Mouse (Mus musculus): ENCODE data around the gene Zfp750. TPM values are rescaled to one million over a fixed set of nuclear protein-coding genes. Genes with fewer than 3 reads are reported as not detected.

Gene Zfp750
- total RNA-seq, 1 experiment from 2014 or later: 0.43 TPM

DNA sequence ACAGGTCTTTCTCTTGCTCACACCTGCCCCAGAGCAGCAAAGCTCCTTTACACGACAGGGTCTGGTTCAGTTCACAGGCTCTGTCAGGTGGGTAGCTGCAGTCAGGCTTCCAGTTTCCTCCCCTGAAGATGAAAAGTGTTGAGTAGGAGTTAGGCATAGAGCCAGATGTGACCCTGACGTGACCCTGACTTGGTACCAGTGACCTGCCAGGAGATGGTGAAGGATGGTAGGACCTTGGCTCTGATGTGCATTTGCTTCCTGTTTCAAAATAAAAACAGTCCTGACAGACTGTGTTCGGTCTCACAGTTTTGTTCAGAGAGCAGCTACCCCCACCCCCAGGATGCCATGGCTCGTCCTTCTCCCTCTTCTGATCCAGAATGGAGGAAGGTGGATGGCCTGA, 23.3 kb upstream of the Zfp750 start:
- DNase-seq: no peak

DNA sequence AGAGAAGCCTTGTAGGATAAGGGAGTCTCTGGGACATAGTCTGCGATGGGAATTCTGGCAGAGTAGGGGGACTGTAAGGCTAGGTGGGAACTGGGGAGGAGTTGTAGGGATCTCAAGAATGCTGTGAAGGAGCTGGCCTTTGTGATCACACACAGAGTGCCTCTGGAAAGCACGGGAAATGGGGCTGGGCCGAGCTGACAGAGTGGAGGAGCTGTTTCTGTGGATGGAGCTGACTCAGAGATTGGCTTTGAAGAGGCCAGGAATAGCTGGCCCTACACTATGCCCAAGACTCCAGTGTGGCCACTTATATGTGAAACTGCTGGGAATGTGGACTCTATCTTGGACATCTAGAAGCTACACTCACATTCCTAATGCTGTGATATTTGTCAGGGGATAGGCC, 17.4 kb upstream of the Zfp750 start:
- DNase-seq: no peak

DNA sequence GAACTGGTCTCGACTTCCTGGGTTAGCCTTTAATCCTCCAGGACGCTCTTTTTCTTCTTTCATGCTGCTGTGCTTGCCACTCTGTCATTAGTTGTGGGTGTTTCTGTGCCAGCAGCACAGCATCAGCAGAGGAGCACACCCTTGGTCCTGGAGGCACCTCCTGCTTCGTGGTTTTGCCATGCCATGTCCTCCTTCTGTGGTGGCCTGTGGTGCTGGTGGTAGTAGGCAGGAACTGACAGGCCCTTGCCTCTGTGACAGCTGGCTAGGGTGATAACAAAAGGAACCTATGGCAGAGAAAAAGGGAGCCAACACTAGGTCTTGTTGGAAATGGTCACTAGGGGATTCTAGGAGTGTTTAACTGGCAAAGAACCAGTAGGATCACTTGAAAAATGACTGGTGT, 10.6 kb upstream of the Zfp750 start:
- DNase-seq: no peak

DNA sequence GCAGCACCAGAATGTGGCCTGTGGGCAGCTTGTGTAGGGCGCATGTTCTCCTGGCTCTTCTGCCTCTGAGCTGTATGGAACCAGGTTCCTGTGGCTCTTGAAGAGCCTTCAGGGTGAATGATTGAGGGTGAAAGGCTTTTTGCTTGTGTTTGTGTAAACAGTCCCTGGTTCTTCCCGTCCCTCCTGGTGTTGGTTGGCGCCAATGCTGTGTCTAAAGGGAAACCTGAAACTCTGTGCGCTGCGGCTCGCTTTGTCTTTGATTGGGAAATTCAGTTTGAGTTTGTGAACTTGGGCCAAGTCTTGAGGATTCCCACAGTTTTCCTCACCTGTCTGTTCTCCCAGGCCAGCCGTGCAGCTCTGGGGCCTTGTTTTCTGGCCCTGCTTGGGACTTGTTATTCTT, 5.1 kb upstream of the Zfp750 start:
- DNase-seq: no peak

DNA sequence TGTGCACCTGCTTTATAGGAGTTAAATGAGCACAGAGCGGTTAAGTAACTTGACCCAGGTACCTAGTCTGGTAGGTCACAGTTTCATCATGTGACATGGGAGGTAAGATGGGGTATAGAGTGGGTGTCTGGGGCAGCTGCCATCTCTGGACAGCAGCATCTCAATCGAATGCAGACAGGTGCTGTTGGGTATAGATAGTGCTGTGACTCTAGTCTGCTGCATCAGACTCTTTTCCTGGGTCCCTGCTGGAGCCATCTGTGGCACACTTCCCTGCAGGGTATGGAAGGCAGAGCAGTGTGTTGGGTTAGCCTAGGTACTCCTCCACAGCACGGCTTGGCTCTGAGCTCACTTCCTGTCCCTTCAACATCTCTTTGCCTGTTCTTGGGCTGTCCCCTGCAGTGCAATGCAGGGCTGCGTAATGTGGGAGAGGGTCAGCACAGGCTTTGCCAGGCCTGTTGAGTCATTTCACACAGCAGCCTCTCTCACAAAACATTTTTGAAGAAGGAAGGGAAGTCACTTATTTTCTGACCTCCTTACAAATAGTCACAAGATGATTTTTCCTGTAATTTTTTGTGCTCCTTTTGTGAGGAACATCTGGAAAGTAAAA, 3.1 kb upstream of the Zfp750 start:
- no peak for DNase-seq

DNA sequence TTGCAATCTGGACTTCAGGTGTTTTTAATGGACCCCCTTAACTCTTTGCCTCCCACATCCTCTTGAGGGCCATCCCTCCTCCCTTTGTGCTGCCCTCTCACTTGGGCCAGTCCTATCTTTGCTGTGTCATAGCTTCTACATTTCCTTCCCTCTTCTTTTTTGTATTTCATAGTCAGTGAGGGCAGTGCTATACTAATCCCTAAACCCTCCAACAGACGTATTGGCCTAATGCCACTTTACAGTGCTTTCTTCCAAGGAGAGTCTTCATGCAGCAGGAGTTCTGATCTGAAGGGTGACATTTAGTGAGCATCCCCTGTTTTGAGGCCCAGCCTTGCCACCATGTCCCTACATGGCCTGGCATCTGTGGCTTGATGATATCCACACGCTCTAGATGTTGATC, 1.6 kb upstream of the Zfp750 start:
- DNase-seq: no peak

DNA sequence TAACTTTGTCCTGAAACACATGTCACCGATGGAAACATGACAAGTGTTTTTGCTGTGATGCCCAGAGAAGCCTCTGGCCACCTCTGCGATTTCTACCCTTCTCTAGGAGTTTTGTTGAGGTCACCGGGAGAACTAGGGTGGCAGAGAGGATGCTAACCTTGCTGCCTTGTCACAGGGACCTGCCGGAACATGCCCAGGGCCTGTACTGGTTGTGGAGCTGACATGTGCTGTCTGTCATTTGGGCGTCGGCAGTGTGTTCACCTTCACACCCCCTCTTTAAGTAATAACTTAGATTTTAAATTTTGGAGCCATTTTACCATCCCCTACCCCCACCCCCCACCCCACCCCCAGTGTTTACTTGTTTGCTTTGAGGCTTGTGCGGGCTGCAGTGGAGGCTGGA, 570 bp upstream of the Zfp750 start:
- no peak for DNase-seq

DNA sequence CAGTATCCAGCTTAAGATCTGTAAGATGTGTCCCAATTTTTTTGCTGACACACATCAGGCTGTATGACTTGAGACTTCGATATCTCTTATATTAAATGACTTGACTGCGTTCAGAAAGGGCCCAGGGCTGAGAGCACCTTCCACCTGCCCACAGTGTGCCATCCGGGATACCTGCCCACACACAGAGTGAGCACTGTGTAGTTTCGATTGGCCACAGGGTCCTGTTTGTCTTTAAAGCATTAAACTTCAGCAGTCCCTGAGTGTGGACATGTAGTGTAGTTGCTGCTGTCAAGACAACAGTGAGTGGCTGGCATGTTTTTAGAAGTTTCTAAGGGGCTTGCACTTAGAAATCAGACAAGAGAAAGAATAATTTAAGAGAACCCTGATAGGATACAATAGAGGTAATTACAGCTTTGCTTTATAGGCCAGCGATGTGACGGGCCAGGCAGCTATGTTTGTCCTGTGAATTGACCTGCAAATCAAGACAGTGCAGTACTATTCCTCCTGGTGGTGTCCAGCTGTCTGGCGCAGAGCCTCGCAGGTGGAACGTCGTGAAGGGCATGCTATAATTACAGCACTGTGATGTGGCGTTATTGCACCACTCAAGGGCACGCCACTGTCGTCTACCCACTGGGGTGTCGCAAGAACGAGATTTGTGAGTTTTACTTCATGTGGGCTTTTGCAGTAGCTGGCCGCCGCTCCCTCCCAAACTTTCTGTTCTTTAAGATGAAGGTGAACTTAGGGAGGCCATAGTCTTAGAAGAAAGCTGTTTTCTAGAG, 1.3 kb downstream of the Zfp750 start:
- peak; percentile 24 for DNase-seq

DNA sequence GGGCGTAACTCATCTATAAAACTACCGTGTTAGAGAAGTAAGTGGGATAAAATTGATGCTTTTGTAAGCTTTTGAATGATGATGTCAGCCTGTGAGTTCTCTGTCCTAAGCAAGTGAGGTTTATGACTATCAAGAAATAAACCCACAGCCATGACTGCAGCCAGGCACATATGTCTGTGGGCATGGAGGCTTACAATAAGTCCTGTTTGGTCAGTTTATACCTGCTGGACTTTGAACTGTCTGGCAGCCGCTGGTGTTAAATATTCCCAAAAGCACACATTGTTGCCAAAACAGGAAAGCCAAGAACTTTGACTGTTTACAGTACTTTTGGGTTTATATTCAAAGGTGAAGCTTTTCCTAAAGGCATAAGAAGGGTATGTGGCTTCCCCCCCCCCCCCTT, 2.2 kb downstream of the Zfp750 start:
- no peak for DNase-seq

DNA sequence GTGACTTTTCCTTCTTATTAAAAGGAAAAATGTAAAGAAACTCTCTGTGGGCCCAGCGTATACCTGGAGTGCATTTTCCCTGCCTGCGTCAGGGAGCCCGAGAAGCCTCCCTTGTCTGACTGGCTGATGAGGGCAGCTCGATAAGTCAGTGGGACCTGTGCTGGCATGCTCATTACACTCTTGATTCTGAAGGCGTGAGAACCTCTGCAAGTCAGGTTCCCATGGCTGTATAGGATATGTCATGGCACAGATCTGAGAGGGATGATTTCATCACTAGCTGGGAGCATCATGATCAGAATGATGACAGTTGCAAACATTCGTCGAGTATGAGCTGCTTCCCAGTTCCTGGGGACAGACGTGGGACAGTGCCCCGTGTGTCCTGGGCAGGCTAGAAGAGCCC, 3.1 kb downstream of the Zfp750 start:
- no peak for DNase-seq

DNA sequence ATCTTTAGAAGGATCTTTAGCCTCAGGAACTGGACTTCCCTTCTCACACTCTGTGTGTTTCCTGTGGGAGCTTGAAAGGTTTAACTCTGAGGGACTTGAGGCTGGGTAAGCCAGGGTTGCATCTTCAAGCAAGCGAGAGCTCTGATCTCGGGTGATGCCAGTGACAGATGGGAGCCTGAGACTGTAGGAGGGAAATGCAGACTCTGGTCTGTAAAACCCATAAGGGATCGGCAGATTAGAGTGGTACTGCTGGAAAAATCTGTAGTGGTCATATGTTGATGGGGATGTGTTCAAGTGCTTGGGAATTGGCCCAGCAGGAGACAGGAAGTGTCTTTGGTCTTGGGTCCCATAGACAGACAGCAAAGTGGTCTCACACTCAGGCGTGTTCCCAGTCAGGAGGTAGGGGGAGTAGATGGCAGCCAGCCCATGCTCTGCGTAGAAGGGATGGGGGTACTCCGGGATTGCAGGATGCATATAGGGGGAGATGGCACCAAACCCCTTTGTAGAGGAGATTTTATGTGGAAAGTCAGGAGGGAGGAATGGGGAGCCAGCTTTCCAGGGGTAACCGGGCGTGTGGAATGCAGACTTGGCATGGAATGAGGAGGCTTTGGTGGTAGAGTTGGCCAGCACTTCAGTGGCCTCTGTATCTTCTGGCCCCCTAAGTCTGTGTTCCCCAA, 6.1 kb downstream of the Zfp750 start:
- DNase-seq: no peak

DNA sequence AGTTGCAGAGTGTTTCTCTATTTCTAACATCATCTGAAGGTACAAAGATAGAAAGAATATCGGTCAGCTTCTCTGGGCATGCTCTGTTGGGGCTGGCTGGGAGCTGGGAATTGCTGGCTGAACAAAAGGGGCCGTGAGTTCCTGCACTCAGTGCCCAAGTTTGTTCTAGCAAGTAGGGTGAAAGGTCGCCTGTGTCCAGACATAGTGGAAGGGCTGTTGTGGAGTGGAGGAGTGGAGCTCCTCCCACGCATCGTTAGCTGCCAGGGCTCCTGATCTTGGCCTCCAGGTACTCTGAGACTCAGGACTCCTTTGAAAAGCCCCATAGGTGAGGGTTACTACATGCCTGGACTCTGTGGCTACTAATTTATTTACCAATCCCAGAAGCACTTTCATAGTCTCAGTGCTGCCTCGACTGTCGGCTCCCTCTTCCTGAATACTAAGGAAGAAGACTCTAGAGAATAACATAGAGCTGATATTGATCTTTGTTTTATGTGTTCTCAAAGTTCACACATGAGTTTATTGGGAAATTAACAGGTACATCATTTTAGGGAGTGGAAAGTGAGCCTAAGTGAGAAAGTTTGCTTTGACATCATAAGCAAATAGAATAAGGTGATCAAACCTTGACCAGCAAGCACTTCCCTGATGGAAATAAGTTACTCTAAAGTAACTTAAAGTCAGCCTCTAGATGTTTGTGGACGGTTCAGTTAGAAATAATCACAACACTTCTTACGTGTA, 8.5 kb downstream of the Zfp750 start:
- DNase-seq: no peak

DNA sequence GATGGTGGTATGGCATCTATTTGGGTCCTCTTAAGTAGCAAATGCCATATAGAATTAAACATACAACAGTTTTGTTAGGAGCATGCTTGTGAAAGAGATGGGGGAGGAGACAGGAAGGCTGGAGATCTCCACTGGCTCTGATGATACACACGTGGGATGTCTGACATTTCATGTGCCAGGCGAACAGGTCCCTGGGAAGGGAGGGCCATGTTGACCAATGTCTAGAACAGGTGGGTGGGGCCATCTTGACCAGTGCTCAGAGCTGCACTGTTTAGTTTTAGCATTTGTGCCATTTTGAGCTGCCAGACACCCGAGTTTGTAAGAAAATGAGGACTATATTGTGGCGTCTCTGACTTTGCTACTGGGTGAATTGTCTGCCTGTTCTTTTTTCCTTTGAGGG, 10.7 kb downstream of the Zfp750 start:
- DNase-seq: no peak

DNA sequence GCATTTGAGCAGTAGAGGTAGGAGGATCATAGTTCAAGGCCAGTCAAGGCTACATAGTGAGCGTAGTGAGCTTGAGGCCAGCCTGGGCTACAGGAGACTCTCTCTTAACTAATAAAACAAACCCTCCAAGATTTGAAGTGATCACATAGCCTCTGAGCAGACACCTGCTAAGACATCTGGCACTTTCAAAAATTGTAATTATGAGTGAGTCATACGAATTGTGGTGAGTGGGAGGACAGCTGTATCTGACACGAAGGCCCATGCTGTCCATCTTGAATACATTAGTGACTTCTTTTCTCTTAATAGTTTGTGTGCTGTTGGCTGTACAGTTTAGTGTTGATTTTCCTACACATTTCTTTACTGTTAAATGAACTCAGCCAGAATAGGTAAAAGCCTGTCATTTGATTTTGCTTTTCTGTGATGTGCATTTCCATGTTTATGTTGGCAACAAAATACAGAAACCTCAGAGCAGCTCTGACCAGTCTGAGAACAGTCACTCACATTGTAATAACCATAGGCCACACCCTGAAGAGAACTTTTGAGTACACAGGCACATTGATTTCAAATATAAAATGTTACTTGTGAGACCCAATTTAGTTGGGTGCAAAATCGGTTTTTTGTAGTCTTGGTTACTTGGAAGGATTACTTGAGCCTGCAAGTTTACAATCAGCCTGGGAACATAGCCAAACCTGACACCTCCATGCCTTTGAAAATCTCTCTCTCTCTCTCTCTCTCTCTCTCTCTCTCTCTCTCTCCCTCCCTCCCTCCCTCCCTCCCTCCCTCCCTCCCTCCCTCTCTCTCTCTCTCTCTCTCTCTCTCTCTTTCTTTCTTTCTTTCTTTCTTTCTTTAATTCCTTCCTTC, 16.9 kb downstream of the Zfp750 start:
- no peak for DNase-seq

DNA sequence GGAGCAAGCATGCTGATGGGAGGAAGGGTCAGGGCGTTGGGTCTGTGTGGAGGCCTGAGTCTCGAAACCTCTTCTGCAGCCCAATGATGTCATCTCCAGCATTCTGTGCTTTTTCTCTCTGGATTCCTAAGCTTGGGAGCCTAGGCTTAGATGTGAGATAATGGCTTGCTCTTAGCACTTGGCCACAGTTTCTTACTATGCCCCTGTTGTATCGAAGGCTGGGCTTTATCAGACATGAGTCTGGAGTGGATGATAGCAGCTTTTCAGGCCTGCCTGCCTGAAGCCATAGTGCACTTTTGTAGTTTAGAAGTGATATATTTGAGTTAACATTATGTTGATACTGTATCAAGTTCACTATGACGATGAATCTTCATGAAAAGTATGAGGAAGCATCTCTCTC, 17.6 kb downstream of the Zfp750 start:
- no peak for DNase-seq

DNA sequence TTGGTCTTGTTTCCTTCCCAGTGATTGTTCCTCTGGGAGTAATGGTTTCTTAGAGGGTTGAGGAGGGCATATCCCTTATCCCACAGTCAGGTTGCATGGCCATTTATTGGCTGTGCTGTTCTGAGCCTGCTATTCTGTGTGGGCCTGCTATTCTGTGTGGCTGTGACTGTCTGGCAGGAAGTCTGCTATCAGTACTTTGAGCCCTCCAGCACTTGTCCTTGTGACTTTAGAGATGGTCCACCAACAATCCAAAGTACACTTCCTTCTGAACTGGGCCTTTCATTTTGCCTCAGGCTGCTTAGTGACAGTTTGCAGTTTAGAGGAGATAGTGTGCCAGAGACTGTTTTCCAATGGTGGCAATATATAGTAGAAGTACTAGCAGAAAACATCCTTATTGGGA, 18.5 kb downstream of the Zfp750 start:
- no peak for DNase-seq

DNA sequence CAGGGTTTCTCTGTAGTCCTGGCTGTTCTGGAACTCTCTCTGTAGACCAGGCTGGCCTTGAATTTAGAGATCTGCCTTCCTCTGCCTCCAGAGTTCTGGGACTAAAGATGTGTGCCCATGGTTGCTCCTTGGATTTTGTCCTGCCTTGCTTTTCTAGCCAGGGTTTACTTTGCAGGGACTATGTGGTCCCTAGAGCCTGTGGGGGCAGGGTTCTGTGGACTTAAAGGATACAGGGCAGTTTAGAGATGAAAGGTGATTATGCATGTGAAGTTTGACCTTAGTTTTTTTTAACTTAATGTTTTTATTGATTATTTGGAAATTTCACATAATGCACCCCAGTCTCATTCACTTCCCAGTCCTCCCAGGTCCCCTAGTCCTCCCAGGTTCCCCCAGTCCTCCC, 28.5 kb downstream of the Zfp750 start:
- DNase-seq: no peak

DNA sequence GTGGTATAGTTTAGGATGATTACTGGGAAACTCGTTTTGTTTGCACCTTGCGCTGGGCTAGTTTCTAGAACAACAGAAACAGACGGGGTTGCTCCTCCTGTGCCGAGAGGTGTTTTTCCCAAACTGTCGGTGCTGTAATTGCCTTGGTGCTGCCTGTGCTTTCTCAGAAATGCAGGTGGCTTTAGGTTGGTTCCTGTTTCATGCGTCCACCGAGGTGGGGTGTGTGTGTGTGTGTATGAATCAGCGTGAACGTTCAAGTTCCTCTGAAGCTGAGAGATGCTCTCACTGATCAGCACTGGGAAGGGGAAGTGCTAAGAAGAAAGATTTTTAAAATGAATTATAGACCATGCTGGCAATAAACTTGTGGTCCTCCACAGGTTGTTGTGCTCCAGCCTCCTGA, 33.3 kb downstream of the Zfp750 start:
- DNase-seq: no peak

DNA sequence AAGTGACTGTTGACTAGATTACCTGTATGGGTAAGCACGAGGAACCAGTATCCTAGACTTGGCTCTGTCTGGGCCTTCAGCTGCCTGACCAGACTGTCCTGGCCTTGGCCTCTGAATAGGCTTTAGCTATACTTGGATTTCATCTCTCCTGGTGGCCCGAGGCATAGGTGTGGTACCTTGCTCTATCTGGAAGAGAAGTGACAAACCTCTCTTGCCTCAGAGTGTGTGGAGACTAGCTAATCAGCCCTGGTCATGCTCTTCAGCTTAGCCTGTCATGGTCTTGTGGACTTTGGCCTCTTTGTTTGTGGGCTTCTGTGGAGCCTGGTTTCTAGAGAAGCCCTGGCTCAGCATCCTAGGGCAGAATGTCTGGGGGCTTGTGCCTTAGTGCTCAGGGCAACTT, 38.0 kb downstream of the Zfp750 start:
- no peak for DNase-seq

DNA sequence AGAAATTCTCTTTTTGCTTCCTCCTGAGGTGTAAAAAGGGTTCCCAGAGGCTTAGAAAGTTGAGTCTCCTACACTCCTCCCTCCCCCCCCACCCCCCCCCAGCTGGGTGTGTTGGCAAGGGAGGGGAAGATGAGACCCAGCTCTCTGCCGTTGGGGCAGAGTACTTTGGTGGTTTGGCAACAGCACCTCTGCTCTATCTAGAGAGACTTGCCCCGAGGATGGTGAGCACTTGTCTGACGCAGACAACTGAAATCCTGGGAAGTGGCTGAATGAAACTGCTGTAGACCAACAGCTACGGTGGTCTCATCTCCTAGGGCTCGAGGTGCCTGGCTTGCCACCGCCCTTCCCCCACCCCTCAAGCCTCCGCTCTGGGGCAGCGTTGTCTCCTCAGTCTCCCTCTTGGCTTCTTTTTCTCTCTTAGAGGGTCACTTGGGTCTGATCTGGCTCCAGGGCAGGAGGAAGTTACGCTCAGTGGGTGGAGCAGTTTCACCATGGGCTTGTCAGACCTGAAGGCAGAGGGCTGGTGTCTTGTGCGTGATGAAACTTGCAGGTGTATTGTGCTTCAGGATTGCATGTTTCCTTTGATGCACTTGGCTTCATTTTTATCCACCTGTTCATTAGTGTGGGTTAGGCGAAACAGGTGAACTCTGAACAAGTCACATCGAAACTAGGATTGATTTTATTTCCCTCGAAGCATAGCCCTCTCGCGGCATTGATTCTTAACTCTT, 39.5 kb downstream of the Zfp750 start:
- DNase-seq: no peak

DNA sequence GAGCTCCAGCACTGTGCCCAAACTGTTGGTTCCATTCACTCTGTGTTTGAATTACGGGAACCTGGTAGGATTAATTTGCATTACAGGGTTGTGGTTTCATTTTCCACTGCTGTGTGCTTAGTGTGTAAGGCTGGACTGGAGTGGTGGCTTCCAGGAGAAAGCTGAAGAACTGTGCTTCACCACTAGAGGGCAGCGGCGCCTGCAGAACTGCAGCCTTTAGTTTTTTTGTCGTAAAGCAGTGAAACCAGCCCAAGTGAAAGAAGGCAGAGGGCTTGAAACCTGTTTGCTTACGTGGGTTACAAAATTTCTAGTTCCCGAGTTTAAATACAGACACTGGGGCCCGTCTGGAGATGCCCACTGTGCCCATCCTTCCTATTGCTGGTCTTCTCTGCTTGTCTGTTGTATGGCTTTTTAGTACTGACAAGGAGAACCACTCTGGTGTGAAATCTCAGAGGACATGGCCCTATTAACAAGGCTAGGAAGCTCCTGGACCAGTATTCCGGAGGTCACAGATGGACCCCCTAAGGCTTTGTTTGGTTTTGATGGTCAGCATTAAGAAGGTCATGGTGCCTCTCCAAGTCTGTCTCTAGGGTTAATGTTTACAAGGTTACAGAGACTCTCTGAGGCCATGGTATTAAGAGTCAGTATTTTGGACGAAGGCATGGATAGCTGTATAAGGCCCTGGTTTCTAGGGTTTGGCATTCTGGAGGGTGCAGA, 43.3 kb downstream of the Zfp750 start:
- peak; percentile 75 for DNase-seq
